In the genomic region with DNA sequence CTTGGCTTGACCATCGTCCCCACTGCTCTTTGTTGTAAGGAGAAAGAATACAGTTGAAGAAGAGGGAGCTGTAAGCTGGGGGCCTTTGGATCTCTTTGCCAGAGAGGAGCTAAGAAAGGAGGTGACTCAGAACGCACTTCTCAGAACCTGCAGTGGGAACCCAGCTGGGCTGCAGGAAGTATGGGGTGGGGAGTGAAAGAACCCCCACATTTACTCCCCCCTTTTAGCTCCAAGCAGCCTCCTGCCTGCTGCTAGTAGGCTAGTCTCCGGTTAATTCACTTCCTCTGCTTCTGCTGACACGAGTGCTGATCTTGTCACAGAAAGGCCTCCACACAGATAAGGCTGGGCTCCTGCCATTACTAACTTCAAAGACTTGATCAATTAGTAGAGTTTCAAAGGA, we compare ENCODE assay signal across 8 mouse cellular contexts. TPM values are rescaled to one million over a fixed set of nuclear protein-coding genes. Genes with fewer than 3 reads are reported as not detected.
DNase-seq lines count a peak whose midpoint lies in the region; TF ChIP-seq lines count a peak whose summit lies in the region.

No protein-coding gene starts in this region.

- H3K27me3 ChIP-seq in limb, embryonic 10.5 days (ENCODE audit: low read depth, poor library complexity, severe bottlenecking), result no peaks in the 10 kb centered on the region
- no peaks in the 10 kb centered on the region for H3K27me3 ChIP-seq in thymus, adult 2 months (ENCODE audit: control insufficient read depth, insufficient read depth, low read length)

- no peak for TF ChIP-seq POLR2A in thymus, adult 2 months (IDR thresholded peaks at IDR 0.05; ENCODE audit: control insufficient read depth, extremely low read depth, insufficient read depth, low read length, poor library complexity)

- H3K27ac ChIP-seq in gastrocnemius, adult 2 months, result peak overlapping the region; percentile 57
- H3K27ac ChIP-seq in limb, embryonic 10.5 days, result peak overlapping the region; percentile 99
- no peak overlapping the region for H3K27ac ChIP-seq in thymus, adult 2 months (ENCODE audit: control insufficient read depth, insufficient read depth, low read length)

- H3K36me3 ChIP-seq in limb, embryonic 10.5 days, result no peaks in the 10 kb centered on the region
- no peaks in the 10 kb centered on the region for H3K36me3 ChIP-seq in thymus, adult 2 months (ENCODE audit: control insufficient read depth, insufficient read depth, low read length)

- intact Hi-C loops in gastrocnemius, adult 2 months (cut with DNase I), result no loop called here

- H3K9me3 ChIP-seq in limb, embryonic 10.5 days (replicated peaks), result no peaks in the 10 kb centered on the region

- H3K4me3 ChIP-seq in gastrocnemius, adult 2 months, result no peak overlapping the region
- H3K4me3 ChIP-seq in limb, embryonic 10.5 days, result no peak overlapping the region
- no peak overlapping the region for H3K4me3 ChIP-seq in thymus, adult 2 months (ENCODE audit: control insufficient read depth, insufficient read depth, low read length)

- no peak for DNase-seq in gastrocnemius, adult 2 months
- DNase-seq in gastrocnemius, postnatal 10 days, result no peak
- peak; percentile 40 to 43 for DNase-seq in spleen, postnatal 36 days (ENCODE audit: low spot score in 2 of 2)
- DNase-seq in spleen, postnatal 4 days (ENCODE audit: low spot score in 2 of 2), result no peak
- no peak for DNase-seq in limb, embryonic 10.5 days (ENCODE audit: low spot score)
- DNase-seq in thymus, adult 2 months, result peak; percentile 51
- no peak for DNase-seq in testis, postnatal 10 days (ENCODE audit: low spot score)
- DNase-seq in urinary bladder, adult 18-20 months (ENCODE audit: low spot score in 2 of 2), result no peak

- H3K4me1 ChIP-seq in limb, embryonic 10.5 days, result peaks cover 78% of the 10 kb centered on the region
- H3K4me1 ChIP-seq in thymus, adult 2 months (replicated peaks; ENCODE audit: control insufficient read depth, insufficient read depth, low read length), result peaks cover 61% of the 10 kb centered on the region

- TF ChIP-seq CTCF in gastrocnemius, adult 2 months (IDR thresholded peaks at IDR 0.05), result no peak
- no peak for TF ChIP-seq CTCF in thymus, adult 2 months (IDR thresholded peaks at IDR 0.05; ENCODE audit: borderline replicate concordance, control insufficient read depth, extremely low read depth, insufficient read depth, low read length, poor library complexity)

- WGBS in limb, embryonic 10.5 days, result 3% methylated on average over 4 of the region's 4 CpGs
- 11% methylated on average over 4 of the region's 4 CpGs for WGBS in thymus, adult 2 months

RNA-seq across cellular contexts. Expression of a gene that starts 12.5 kb away (rescaled TPM):
- total RNA-seq in gastrocnemius, adult 2 months (2021), result 1 to 10 TPM; 4.6 to 4.7 TPM
- 1 to 10 TPM; 5.8 to 9.1 TPM for total RNA-seq in gastrocnemius, postnatal 10 days (2021)
- polyA plus RNA-seq in limb, embryonic 10.5 days (2016; fragmentation: Nextera tagmentation; extraction: Ambion mirVana), result 4.5 and 6.9 TPM in 2 replicates
- polyA plus RNA-seq in thymus, adult 2 months (2012; rRNA removed), result 37.2 and 44.0 TPM in 2 replicates

RNA-seq across cellular contexts. Expression of a gene that starts 59.7 kb away (rescaled TPM):
- total RNA-seq in gastrocnemius, adult 2 months (2021), result 10 to 100 TPM in 1 of 2 experiments, 1 to 10 TPM in 1; 10.0 to 11.1 TPM
- 1 to 10 TPM; 6.3 to 9.0 TPM for total RNA-seq in gastrocnemius, postnatal 10 days (2021)
- polyA plus RNA-seq in limb, embryonic 10.5 days (2016; fragmentation: Nextera tagmentation; extraction: Ambion mirVana), result 0.62 and 1.5 TPM in 2 replicates
- 33.5 and 37.9 TPM in 2 replicates for polyA plus RNA-seq in thymus, adult 2 months (2012; rRNA removed)

Comparison
In these comparisons a context has a peak if more than half of its experiments do, and no peak if none do; other contexts are left out.
1. DNase-seq: peak in spleen, postnatal 36 days (2 of 2) and thymus, adult 2 months (single experiment); none in gastrocnemius, adult 2 months (single experiment), gastrocnemius, postnatal 10 days (single experiment), spleen, postnatal 4 days (0 of 2), limb, embryonic 10.5 days (single experiment), testis, postnatal 10 days (single experiment) and urinary bladder, adult 18-20 months (0 of 2).